Mouse (Mus musculus) mature B cell (primary cell): ENCODE data around the gene Prss44.
"Not testable (repeated sequence)": the region's sequence is repeated elsewhere in the genome, so short reads cannot be mapped to it uniquely, and the experiment has no call there.

ENCODE experiments used
- in situ Hi-C: fragments of 300-500 bp; cut with MboI; formaldehyde crosslinking; loops from 2 replicates; pipeline ENCODE4 v1.14.3; 2019

Prss44 gene

DNA sequence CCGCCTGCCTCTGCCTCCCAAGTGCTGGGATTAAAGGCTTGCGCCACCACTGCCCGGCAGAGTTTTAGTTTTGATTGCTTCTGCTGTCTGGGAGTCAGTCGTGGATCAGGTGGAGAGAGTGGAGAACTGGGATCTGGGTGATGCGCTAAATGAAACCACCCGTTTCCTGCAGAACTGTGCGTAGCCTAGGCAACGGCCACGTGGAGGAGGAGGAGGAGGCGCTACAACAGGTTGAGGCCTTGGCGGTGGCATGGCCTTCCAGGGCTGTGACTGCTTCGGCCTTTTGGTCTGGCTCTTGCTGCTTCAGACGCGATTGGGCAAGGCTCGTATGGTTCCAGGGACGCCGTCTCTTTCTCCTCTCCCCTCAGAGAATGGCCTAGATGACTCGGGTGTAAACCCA is at the start of gene Prss44:
TSS of gene Prss44 (plus strand) at position 206 of the 400 bp plus-strand sequence.
- in situ Hi-C loops = no loop called here

DNA sequence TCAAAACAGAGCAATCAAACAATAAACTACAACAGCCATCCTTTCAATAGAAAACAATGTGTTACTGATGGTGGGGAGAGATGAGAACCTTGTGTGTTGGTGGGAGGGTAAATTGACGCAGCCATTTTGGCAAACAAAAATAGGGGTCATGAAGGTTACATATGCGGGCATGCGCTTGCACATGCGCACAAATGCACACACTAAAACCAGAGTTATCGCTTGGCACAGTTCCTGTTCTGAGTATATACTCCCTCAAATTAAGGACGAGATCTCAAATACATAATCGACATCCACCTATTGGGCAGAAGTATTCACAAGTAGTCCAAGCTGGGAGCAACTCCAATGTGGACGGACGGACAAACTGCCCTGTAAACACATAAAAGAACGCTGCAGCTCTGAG is 41.5 kb upstream of the Prss44 start:
- in situ Hi-C loops = no loop called here

DNA sequence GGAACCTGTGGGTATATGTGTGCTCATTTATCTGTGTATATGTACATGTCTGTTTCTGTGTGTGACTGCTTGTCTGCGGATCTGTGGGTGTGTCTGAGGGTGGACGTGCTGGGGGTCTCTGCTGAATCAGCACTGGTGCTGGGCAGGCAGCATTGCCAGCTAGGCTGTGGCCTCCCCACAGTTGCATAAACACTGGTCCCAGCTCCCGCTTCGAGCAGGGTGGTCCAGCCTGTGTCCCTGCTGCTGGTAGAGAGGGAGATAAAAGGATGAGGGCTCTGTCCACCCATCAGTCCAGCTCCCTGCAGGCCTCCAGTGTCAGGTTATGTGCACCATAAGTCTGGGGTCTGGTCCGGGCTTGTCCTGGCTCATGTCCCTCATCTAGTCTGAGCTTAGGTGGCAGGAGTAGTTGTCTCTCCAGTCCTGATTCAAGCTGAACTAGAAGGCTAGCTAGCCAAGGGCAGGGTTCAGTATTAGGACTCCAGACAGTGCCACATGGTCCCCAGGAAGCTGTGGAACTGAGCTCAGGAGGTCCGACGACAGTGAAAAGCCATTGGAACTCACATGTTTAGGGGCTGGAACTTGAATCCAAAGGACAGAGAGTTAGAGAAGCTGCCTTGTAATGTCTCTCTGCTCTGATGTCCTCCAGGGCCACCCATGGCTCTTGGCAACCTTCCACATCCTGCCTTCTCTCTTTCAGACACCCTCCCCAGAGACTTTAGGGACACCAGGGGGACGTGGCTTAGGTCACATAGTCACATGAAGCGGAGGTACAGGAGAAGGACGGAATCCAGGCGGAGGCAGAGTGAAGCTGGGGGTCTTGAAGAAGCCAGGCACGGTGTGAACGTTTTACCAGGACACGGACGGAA is 39.2 kb upstream of the Prss44 start:
- in situ Hi-C loops = no loop called here

DNA sequence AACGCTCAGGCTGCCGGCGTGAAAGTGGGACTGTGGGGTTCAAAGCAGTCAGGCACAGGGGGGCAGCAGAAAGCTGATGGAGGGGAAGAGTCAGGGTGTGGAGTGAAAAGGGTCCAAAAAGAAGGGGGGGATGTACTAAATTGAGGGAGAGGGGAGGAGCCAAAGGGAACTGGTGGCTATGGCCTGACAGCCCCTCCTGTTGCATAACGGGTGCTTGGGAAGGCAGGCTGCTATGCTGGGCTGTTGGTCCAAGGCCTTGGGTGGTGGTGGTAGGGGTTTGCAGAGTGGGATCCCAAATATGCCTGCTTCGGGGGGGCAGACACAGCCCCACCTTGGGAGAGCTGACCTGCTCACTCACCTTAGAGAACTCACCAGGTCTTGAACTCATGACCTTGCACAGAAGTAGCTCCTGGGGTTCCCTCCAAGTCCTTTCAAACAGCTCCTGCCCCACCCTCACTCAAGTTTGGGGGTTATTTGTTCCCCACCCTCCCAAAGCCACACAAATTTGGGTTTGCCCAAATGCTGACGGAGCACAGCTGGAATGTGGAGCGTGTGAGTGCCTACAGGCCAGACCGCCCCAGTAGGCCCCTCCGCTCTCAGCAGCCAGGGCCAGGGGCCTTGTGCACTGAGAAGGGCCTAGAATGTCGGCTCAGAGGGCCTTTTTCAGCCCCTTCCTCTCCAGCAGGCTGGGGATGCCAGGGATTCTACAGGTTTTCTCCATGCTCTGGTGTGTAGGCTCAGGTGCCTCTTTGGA is 38.3 kb upstream of the Prss44 start:
- in situ Hi-C loops = no loop called here

GRCm38 (mm10) chr9:110778100-110778499 is 35.7 kb upstream of the Prss44 start:
- in situ Hi-C loops = no loop called here

GRCm38 (mm10) chr9:110778559-110778958 is 35.2 kb upstream of the Prss44 start:
- in situ Hi-C loops = no loop called here

DNA sequence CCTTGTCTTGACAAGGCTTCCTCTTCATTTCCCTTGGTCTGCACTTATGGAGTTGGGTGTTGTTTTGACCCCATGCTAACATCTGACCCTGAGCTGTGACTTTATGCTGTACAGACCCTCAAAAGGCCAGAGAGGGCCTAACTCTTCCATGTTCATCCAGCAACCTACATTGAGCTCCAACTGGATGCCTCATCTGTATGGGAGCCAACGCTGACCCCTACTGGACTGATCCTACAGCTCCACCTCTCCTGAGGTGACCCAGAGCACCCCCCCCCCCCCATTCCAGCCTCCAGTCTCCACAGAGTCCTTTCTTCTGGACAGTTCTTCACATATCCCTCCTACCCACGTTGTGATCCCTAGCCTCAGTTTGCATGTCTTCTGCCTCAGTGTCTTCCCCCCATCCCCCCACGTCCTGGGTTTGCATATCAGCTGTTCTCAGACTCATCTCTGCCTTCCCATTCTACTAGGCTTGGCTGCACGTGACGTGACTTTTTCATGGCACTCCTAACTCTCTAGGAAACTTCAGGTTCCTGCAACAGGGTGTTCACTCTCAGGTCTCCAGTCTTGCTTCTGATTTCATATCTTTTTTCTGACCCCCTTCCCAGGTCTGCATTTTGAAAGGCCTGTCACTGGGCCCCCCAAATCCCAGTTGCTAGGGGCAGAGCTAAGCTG is 34.4 kb upstream of the Prss44 start:
- in situ Hi-C loops = no loop called here

DNA sequence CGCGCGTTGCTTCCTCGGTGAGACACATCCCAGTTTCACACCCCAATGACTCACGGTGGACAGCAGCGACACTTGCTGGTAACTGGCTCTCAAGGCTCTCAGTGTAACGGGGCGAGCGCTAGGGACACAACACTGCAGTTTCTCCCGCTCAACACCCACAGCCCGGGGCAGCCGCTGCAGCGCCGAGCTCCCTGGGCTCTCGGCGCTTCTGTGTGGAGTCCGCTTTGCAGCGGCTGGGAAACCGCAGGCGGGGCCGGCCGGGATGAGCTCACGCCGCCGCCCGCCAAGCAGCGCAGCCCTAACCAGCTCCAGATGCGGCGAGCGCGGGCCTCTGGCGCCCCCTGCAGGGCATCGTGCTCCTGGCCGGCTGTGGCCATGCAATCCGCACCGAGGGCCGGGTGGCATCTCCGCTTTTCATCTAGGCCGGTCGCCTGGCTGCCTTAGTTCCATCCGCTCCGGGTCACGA is 32.5 kb upstream of the Prss44 start:
- in situ Hi-C loops = no loop called here

DNA sequence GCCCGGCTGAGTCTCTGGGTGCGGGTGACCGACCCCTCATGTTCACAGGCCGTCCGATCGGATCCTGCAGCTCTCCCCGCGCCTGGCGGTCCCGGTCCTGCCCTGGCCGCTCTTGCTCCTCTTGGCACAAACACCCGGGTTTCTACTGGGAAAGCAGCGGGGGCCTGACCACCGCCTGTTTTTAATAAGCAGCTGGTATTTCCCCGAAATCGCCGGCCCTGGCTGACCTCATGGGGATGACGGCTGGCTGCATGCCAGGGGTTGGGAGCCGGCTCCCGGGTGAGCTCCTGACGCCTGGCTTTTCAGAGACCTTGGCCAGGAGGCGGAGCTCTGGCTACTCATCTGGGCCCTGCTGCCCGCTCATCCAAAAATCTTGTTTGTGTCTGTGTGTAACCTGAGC is 32.1 kb upstream of the Prss44 start:
- in situ Hi-C loops = no loop called here

DNA sequence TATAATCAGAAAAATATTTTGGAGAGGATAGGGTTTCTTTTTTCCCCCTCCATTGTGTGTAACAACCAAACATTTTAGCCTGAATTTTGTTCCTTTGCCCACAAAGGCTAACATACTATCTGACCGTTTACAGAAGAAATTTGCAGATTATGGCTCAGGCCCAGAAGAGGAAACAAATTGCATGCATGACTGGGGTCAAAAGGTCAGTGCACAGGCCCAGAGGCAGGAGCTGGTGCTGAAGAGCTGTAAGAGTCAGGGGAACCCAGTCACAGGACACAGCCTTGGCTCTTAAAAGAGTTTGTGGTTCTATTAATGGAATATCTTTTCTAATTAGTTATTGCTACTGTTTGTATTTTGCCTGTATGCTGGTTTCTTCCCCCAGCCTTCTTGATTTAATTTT is 30.2 kb upstream of the Prss44 start:
- in situ Hi-C loops = no loop called here

DNA sequence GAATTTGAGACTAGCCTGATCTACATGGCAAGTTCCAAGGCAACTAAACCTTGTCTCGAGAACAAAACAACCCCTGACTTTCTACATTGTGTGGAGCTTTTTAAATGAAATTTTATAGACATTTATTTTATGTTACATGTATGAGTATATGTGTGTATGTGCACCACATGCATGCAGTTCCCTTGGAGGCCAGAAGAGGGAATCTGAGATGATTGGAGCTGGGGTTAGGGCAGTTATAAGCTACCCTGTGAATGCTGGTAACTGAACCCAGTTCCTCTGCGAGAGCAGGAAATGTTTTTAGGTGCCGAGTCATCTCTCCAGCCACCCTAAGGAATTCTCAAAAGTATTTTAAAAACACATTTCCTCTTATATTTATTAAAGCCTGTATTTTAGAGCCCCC is 25.6 kb upstream of the Prss44 start:
- in situ Hi-C loops = no loop called here

DNA sequence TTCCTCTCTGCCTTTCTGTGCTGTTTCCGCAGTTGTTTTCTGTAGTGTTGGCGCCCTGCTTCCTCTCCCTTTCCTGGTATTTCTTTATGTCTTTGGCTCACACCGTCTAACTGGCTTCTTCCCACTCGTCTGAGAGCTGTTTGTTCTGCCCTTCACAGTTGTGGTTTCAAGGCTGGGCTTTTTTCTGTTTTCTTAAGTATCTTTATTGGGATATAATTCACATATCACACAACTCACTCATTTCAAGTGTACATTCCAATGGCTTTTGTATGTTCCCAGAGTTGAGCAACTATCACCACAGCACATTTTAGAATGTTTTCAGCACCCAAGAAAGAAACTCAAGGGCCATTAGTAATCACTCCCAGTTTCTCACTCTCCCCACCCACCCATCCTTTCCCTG is 23.3 kb upstream of the Prss44 start:
- in situ Hi-C loops = no loop called here

DNA sequence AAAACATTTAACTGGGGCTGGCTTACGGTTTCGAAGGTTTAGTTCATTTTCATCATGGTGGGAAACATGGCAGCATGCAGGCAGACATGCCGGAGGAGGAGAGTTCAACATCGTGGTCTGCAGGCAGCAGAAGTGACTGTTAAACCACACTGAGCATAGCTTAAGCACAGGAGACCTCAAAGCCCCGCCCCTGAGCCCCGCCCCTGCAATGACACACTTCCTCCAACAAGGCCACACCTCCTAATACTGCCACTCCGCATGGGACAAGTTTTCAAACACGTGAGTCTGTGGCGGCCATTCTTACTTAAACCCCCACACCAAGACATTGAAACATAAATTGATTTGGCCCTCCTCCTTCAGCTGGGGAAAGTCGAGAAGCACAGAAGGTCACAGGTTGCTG is 16.8 kb upstream of the Prss44 start:
- in situ Hi-C loops = no loop called here

- in situ Hi-C loops = no loop called here
Observed at GRCm38 (mm10) chr9:110797866-110798265, 15.9 kb upstream of the Prss44 start, which contains the start of gene Prss42. Gene Prss42, plus strand, starts transcription at chr9:110798166.

GRCm38 (mm10) chr9:110800834-110801479 is 12.8 kb upstream of the Prss44 start:
- in situ Hi-C loops = no loop called here

DNA sequence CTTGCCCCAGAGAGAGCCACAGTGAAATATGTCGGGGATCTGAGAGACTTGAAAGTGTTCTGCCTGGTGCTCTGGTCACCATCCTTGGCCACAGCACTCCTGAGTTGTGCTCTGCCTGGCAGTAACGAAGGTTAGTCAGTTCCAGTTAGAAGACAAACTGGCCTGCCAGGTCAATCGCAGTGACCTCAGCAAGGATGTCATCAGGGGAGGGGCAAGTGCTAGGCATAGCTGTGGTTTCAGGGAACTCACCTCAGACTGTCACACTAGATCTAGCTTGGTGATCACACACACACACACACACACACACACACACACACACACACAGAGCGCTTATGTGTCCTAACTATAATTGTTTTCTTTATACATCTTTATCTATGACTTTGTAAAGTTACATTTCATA is 10.5 kb upstream of the Prss44 start:
- in situ Hi-C loops = no loop called here

DNA sequence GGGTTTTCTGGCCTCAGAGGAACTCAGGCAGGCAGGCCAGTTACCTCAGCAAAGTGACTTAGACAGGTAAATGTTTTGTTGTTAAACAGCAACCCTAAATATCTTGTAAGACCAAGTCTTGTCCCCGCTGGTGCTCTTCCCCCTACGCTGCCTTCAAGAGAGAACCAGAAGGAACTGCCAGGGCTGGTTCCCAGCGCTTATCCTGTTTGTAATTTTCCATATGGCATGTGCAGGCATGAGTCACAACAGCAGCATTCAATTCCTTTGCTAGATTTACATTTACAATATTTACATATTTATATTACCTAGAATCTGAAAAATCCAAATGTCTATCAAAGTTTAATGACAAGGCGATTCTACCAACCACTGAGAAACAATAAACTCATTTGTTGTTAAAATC is 3.7 kb upstream of the Prss44 start:
- in situ Hi-C loops = no loop called here

DNA sequence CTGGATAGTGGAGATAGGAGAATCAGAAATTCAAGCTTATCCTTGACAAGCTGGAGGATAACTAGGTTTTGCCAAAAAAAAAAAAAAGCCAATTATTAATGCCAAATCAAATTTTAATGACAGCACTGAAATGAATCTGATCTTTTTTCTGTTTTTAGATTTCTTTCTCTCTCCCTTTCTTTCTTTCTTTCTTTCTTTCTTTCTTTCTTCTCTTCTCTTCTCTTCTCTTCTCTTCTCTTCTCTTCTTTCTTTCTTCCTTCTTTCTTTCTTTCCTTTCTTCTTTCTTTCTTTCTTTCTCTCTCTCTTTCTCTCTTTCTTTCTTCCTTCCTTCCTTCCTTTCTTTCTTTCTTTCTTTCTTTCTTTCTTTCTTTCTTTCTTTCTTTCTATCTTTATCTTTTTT is 6.8 kb downstream of the Prss44 start:
- in situ Hi-C loops = not testable (repeated sequence)

DNA sequence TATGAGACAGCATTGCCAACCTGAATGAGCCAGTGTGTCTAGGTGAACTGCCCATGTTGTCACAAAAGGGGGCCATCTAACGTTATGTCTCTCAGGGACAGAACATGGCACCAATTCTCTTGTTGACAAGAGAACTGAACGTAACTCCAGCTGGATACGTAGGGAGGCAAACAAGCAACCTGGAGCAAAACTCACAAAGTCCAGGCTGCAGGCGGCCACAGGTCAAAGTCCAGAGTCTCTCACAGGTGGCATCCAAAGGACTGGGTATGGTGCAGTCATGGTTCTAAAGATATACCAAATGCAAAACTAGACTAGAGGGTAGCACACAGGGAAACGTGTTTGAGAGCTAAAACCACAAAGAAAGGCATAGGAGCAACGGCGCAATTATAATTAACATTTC is 7.6 kb downstream of the Prss44 start:
- in situ Hi-C loops = no loop called here

- in situ Hi-C loops = no loop called here
Observed at GRCm38 (mm10) chr9:110825426-110825825, 11.6 kb downstream of the Prss44 start.

DNA sequence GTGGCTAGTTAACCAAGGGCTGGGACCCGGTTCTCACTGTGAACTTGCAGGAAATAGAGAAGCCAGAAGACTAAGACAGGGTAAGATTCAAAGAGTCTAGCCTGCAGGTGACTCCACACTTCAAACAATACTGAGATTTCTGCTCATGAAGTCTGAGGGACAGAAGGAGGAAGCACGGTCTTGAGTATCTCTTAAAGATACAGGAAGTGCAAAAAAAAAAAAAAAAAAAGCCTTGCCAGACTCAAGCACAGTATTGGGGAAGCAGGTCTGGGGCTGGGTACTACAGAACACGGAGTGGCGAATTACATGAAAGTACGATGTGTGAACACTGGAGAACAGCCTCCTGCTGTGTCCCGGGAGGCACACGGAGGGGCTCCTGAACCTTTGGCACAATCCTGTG is 12.0 kb downstream of the Prss44 start:
- in situ Hi-C loops = no loop called here

GRCm38 (mm10) chr9:110826390-110826789 is 12.6 kb downstream of the Prss44 start, which contains the start of gene Prss43:
Gene Prss43, plus strand, starts transcription at chr9:110826690.
- in situ Hi-C loops = no loop called here
